Mouse (Mus musculus): ENCODE measurements around the gene Lipc. TPM values are rescaled to one million over a fixed set of nuclear protein-coding genes. Genes with fewer than 3 reads are reported as not detected.
A peak's percentile ranks its signal among the peaks of the same experiment; 100 is the strongest.
"Not testable (repeated sequence)": the region's sequence is repeated elsewhere in the genome, so short reads cannot be mapped to it uniquely, and the experiment has no call there.

Gene Lipc
- polyA plus RNA-seq, 1 experiment from 2014 or later = 3.6 TPM

GRCm38 (mm10) chr9:70875059-70875458 lies 77.0 kb downstream of the Lipc start:
- no peaks in the 10 kb centered on the region for H3K36me3 ChIP-seq
- H3K9me3 ChIP-seq = no peaks in the 10 kb centered on the region
- H3K9ac ChIP-seq = no peak overlapping the region
- WGBS = 79% methylated on average over 4 of the region's 4 CpGs
- no peaks in the 10 kb centered on the region for H3K4me1 ChIP-seq
- no peak overlapping the region for H3K4me2 ChIP-seq
- H3K27me3 ChIP-seq (replicated peaks) = no peaks in the 10 kb centered on the region
- H3K4me3 ChIP-seq (replicated peaks) = no peak overlapping the region
- H3K27ac ChIP-seq = no peak overlapping the region
- no peak for ATAC-seq (ENCODE audit: insufficient read depth, low FRiP score, low read depth)

GRCm38 (mm10) chr9:70872675-70873074 lies 79.4 kb downstream of the Lipc start:
- H3K27ac ChIP-seq = no peak overlapping the region
- WGBS = 79% methylated on average over 8 of the region's 8 CpGs
- no peak overlapping the region for H3K4me3 ChIP-seq (replicated peaks)
- no peaks in the 10 kb centered on the region for H3K36me3 ChIP-seq
- H3K4me1 ChIP-seq = no peaks in the 10 kb centered on the region
- H3K9me3 ChIP-seq = no peaks in the 10 kb centered on the region
- ATAC-seq (ENCODE audit: insufficient read depth, low FRiP score, low read depth) = no peak
- H3K4me2 ChIP-seq = no peak overlapping the region
- H3K9ac ChIP-seq = no peak overlapping the region
- H3K27me3 ChIP-seq (replicated peaks) = no peaks in the 10 kb centered on the region

GRCm38 (mm10) chr9:70870326-70870725 lies 81.7 kb downstream of the Lipc start:
- Histone ChIP-seq H3K4me1 (no peaks in the 10 kb centered on the region), H3K27me3 (replicated peaks) (no peaks in the 10 kb centered on the region), H3K4me3 (replicated peaks) (no peak overlapping the region), H3K9me3 (no peaks in the 10 kb centered on the region), H3K27ac (no peak overlapping the region), H3K9ac (no peak overlapping the region), H3K4me2 (no peak overlapping the region), H3K36me3 (no peaks in the 10 kb centered on the region)
- WGBS = 85% methylated on average over 4 of the region's 4 CpGs
- no peak for ATAC-seq (ENCODE audit: insufficient read depth, low FRiP score, low read depth)

DNA sequence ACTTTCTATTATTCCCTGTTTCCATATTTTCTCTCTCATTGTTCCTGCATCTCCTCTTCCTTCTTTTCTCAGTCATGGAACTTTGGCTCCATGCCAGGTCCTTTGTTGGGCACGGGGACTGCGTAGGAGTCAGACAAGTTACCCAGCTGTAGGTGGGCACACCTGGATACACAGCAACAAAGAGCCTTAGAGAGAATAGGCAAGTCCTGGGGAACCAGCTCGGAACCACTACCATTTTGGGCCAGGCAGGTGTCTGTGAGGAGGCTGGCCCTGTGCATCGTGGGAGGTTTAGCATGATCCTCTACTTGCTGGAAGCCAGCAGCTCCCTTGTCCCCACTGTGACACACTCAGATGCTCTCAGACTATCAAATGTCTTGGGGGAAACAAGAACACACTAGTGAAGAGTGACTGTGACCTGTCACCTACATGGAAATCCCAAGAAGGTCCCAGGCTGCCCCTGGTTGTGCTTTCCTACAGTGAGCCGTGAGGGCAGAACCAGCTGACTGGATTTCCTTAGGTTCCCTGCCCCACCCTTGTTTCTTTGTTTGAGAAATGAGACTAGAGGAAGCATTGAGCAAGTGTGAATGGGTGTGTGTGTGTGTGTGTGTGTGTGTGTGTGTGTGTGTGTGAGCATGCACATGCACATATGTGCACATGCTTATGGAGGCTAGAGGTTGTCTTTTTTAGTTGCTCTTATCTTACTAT lies 82.7 kb downstream of the Lipc start:
- no peak overlapping the region for H3K9ac ChIP-seq
- no peaks in the 10 kb centered on the region for H3K9me3 ChIP-seq
- no peak overlapping the region for H3K4me3 ChIP-seq (replicated peaks)
- H3K4me2 ChIP-seq = no peak overlapping the region
- peak; percentile 39; the same call in 1 of the 2 replicates for ATAC-seq (ENCODE audit: insufficient read depth, low FRiP score, low read depth)
- no peaks in the 10 kb centered on the region for H3K27me3 ChIP-seq (replicated peaks)
- H3K4me1 ChIP-seq = 0 out of 2 replicates have a peak, but pooled peaks cover 1% of the 10 kb centered on the region
- WGBS = 72% methylated on average over 5 of the region's 5 CpGs
- H3K27ac ChIP-seq = no peak overlapping the region
- no peaks in the 10 kb centered on the region for H3K36me3 ChIP-seq

- no peak for ATAC-seq (ENCODE audit: insufficient read depth, low FRiP score, low read depth)
- 85% methylated on average over 4 of the region's 4 CpGs for WGBS
- H3K9ac ChIP-seq = no peak overlapping the region
Observed at GRCm38 (mm10) chr9:70867381-70867780, 84.6 kb downstream of the Lipc start.

DNA sequence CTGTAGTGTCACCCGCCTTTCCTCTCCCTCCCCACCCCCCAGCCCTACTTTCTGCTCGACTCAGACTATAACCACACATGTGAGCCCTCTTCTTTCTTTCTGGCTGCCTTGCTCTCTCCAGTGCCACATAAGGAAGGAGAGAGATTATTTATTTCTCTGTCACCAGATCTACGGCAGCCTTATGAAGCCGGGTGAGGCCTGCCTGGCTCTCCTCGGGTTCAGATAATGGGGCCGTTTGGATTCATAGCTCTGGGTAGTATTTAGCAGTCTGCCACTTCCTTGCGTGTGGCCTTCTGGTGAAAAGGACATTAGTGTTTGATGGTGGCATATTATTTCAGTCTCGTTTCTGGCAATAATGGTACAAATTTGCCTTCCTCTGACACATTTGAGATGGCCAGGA lies 88.0 kb downstream of the Lipc start:
- ATAC-seq (ENCODE audit: insufficient read depth, low FRiP score, low read depth) = peak; percentile 54; the same call in 1 of the 2 replicates
- Histone ChIP-seq H3K9me3 (no peaks in the 10 kb centered on the region), H3K4me2 (no peak overlapping the region), H3K27ac (peak overlapping the region; percentile 79), H3K27me3 (replicated peaks) (no peaks in the 10 kb centered on the region), H3K4me3 (replicated peaks) (no peak overlapping the region), H3K4me1 (0 out of 2 replicates have a peak, but pooled peaks cover 11% of the 10 kb centered on the region), H3K36me3 (no peaks in the 10 kb centered on the region), H3K9ac (no peak overlapping the region)
- WGBS = 53% methylated on average over 8 of the region's 8 CpGs

More at GRCm38 (mm10) chr9:70867381-70867780, 84.6 kb downstream of the Lipc start:
- no peak overlapping the region for H3K4me3 ChIP-seq (replicated peaks)
- H3K36me3 ChIP-seq = no peaks in the 10 kb centered on the region
- H3K9me3 ChIP-seq = no peaks in the 10 kb centered on the region
- H3K27me3 ChIP-seq (replicated peaks) = no peaks in the 10 kb centered on the region
- 0 out of 2 replicates have a peak, but pooled peaks cover 11% of the 10 kb centered on the region for H3K4me1 ChIP-seq
- H3K4me2 ChIP-seq = no peak overlapping the region
- no peak overlapping the region for H3K27ac ChIP-seq

GRCm38 (mm10) chr9:70863299-70863698 lies 88.7 kb downstream of the Lipc start:
- Histone ChIP-seq H3K4me2 (peak overlapping the region; percentile 19), H3K27me3 (replicated peaks) (no peaks in the 10 kb centered on the region), H3K36me3 (no peaks in the 10 kb centered on the region), H3K4me1 (0 out of 2 replicates have a peak, but pooled peaks cover 11% of the 10 kb centered on the region), H3K9ac (no peak overlapping the region), H3K9me3 (no peaks in the 10 kb centered on the region), H3K4me3 (replicated peaks) (no peak overlapping the region), H3K27ac (peak overlapping the region; percentile 79)
- 20% methylated on average over 8 of the region's 8 CpGs for WGBS
- peak; percentile 88 for ATAC-seq (ENCODE audit: insufficient read depth, low FRiP score, low read depth)

DNA sequence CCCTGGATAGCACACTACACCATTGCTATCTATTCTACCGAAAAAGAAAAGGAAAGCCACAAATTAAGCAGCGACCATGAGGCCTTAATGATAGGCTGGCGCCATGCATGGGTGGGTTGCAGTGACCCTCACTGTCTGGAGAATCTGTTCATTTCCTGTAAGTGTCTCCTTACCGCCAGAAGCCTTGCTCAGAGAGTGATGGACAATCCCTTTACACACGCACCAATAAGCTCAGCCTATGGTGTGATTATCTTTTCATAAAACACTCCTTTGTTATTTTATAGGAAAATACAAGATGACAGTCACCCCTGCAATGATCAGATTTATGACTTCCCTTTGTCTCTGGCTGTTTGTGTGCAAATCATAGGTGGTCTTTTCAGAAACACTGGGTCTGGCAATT lies 92.8 kb downstream of the Lipc start:
- 67% methylated on average over 5 of the region's 5 CpGs for WGBS
- no peak for ATAC-seq (ENCODE audit: insufficient read depth, low FRiP score, low read depth)
- no peak overlapping the region for H3K27ac ChIP-seq

GRCm38 (mm10) chr9:70855868-70856267 lies 96.2 kb downstream of the Lipc start:
- Histone ChIP-seq H3K27ac (peak overlapping the region; percentile 33), H3K4me2 (no peak overlapping the region), H3K27me3 (replicated peaks) (no peaks in the 10 kb centered on the region), H3K9ac (no peak overlapping the region), H3K4me3 (replicated peaks) (no peak overlapping the region), H3K9me3 (no peaks in the 10 kb centered on the region), H3K36me3 (no peaks in the 10 kb centered on the region), H3K4me1 (peaks cover 12% of the 10 kb centered on the region; the same call in 1 of the 2 replicates)
- 57% methylated on average over 6 of the region's 6 CpGs for WGBS
- peak; percentile 57; the same call in 1 of the 2 replicates for ATAC-seq (ENCODE audit: insufficient read depth, low FRiP score, low read depth)

More for the DNA sequence above, 92.8 kb downstream of the Lipc start:
- H3K9ac ChIP-seq = no peak overlapping the region
- no peak overlapping the region for H3K4me3 ChIP-seq (replicated peaks)
- H3K9me3 ChIP-seq = no peaks in the 10 kb centered on the region
- no peak overlapping the region for H3K4me2 ChIP-seq
- no peaks in the 10 kb centered on the region for H3K36me3 ChIP-seq
- H3K27me3 ChIP-seq (replicated peaks) = no peaks in the 10 kb centered on the region
- H3K4me1 ChIP-seq = peaks cover 21% of the 10 kb centered on the region; the same call in 1 of the 2 replicates

DNA sequence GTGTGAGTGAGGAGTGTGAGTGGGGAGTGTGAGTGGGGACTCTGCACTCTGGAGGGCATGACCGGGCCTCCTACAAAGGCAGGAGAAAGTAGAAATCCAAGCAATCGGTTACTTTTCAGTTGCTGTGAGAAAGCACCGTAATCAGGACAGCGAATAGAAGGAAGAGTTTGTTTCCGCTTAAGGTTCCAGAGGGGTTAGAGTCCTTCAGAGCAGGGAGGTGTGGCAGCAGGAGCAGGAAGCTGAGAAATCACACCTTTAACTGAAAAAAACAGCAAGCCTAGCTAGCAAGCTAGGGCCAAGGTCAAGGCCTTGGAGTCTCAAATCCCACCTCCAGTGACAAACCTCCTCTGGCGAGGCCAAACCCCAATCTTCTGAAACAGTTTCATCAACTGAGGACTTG lies 97.1 kb downstream of the Lipc start:
- WGBS = 57% methylated on average over 6 of the region's 6 CpGs
- H3K27ac ChIP-seq = peak overlapping the region; percentile 33
- H3K4me1 ChIP-seq = peaks cover 12% of the 10 kb centered on the region; the same call in 1 of the 2 replicates
- H3K4me3 ChIP-seq (replicated peaks) = no peak overlapping the region
- no peaks in the 10 kb centered on the region for H3K9me3 ChIP-seq
- no peaks in the 10 kb centered on the region for H3K36me3 ChIP-seq
- H3K4me2 ChIP-seq = no peak overlapping the region
- no peak overlapping the region for H3K9ac ChIP-seq
- H3K27me3 ChIP-seq (replicated peaks) = no peaks in the 10 kb centered on the region
- peak; percentile 43; the same call in 1 of the 2 replicates for ATAC-seq (ENCODE audit: insufficient read depth, low FRiP score, low read depth)

DNA sequence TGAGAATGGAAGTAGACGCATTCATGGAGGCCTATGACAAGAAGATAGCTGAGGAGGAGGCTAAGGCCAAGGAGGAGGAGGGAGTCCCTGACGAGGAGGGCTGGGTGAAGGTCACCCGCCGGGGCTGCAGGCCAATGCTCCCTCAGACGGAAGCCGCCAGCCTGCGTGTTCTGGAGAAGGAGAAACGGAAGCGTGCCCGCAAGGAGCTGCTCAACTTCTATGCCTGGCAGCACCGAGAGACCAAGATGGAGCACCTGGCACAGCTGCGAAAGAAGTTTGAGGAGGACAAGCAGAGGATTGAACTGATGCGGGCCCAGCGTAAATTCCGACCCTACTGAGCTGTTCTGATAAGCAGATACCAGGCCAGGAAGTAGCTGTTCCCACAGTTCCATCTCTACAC lies 98.9 kb downstream of the Lipc start:
- not testable (repeated sequence) for ATAC-seq (ENCODE audit: insufficient read depth, low FRiP score, low read depth); H3K9me3 ChIP-seq; H3K9ac ChIP-seq; H3K27ac ChIP-seq; H3K4me2 ChIP-seq; H3K27me3 ChIP-seq (replicated peaks); H3K36me3 ChIP-seq; H3K4me3 ChIP-seq (replicated peaks)
- peaks cover 15% of the 10 kb centered on the region; the same call in 1 of the 2 replicates for H3K4me1 ChIP-seq
- 86% methylated on average over 15 of the region's 15 CpGs for WGBS

DNA sequence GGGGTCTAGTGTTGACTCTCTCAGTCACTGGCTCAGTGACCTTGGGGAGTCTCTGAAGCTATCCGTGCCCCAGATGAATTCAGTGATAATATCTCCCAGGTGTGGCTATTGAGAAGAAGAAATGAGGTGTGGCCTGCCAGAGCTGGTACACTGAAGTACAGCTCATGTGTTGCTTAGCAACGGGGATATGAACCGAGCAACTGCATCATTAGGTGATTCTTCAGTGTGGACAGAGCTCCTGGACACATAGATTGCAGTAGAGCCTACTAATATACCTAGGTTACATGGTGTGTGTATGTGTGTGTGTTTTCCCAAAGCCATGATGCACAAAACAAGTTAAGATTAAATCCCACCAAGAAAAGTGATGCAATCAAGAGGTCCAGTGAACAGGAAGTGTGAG lies 100.5 kb downstream of the Lipc start:
- Histone ChIP-seq H3K27ac (no peak overlapping the region), H3K4me2 (no peak overlapping the region), H3K27me3 (replicated peaks) (no peaks in the 10 kb centered on the region), H3K4me1 (peaks cover 22% of the 10 kb centered on the region), H3K4me3 (replicated peaks) (no peak overlapping the region), H3K36me3 (no peaks in the 10 kb centered on the region), H3K9me3 (no peaks in the 10 kb centered on the region), H3K9ac (no peak overlapping the region)
- ATAC-seq (ENCODE audit: insufficient read depth, low FRiP score, low read depth) = no peak
- WGBS = 59% methylated on average over 3 of the region's 3 CpGs

Data from stomach, embryonic 15.5 days (tissue).